Mouse (Mus musculus) Muller cell, postnatal 12 days (primary cell): ENCODE measurements around the gene Fam90a1b.
A peak's percentile ranks its signal among the peaks of the same experiment; 100 is the strongest.
"Not testable (repeated sequence)": the region's sequence is repeated elsewhere in the genome, so short reads cannot be mapped to it uniquely, and the experiment has no call there.

Experiments
- DNase-seq: peaks from one replicate; pipeline ENCODE4 v3.0.0-alpha.2; 2015; ENCODE audit errors: inconsistent ontology term

Gene Fam90a1b

GRCm38 (mm10) chrX:94366670-94367241 lies at the start of gene Fam90a1b, which contains the start of gene Apoo:
Fam90a1b (minus strand) TSS chrX:94366777.
Apoo (plus strand) TSS chrX:94367117.
- DNase-seq: peak; percentile 97

GRCm38 (mm10) chrX:94408975-94409374 lies 42.4 kb upstream of the Fam90a1b start:
- DNase-seq: no peak

DNA sequence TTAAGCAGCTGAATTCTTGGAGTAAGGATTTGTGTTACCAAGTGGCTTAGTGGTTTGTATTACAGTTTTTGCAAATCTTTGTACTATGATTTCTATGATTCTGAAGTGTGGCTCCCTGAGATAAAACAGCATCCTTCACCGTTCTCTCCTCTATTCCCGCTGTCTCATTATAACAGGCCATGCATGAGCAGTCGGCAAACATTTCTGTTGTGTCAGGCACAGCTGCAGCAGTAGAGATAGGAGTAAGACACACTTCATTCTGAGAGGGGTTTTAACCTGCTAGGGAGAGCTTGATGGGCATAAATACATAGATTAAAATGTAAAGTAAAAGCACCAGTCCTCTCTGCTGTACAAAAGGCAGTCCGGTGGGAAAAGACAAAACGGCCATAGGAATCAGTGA lies 12.2 kb upstream of the Fam90a1b start:
- no peak for DNase-seq

DNA sequence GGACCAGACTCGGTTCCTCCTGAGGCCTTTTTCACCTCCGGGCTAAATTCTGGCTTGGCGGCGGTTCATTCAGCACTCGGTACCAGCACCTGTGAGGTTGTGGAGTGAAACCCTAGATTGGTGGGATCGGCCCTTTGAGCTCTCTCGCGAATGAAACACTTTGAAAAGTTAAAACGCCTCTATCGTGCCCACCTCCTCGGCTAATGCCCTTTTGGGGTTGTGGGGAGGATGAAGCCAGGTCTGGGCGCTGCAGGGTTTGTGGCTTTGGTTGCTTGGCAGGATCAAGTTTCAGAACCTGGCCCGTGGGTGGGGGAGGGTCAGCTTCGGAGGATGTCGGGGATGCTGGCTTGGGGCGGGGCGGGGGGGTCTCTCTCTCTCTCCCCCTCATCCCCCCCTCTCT lies 671 bp upstream of the Fam90a1b start:
- DNase-seq: no peak

- DNase-seq: peak; percentile 37
These were observed 548 bp downstream of the Fam90a1b start for GRCm38 (mm10) chrX:94366029-94366428.

DNA sequence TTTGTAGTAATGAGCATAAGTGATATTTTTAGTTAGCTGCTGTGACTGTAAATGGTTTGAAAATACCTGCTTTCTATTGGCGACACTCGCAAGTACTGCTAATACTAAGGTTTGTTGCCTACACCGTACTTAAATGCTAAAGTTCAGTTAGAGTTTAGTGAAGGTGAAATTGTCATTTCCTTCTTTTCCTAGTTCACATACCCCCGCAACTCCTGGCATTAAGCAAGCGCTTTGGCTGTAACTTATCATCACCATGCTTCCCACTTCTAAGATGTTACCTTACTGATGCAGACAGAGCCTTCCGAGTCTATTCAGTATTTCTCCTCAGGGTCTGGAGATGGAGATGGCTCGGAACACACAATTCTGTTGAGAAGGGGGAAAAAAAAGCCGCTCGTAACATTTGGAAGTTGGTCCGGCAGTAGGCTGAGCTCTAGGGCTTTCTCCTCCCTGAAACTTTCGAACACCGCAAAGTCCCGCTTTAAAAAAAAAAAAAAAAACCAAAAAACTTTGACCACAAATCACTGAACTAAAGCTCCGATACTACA lies 1.1 kb downstream of the Fam90a1b start:
- DNase-seq: peak; percentile 35

DNA sequence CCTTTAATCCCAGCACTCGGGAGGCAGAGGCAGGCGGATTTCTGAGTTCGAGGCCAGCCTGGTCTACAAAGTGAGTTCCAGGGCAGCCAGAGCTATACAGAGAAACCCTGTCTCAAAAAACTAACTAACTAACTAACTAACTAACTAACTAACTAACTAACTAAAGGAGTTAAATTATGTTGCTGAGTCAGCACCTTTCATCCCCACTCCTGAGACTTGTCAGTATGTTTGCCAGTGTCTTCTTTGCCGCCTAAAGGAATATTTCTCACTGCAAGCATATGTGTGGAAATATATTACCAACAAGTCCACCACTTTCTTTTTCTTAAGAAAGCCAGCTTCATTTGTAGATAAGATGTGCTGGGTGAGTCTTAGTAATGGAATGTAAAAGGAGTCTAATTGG lies 22.9 kb downstream of the Fam90a1b start:
- not testable (repeated sequence) for DNase-seq

GRCm38 (mm10) chrX:94321036-94321902 lies 45.3 kb downstream of the Fam90a1b start:
- DNase-seq: no peak
